Mouse (Mus musculus) C2C12 (cell line): ENCODE data around the gene Trpv4.

Experiments
- CTCF ChIP-seq: IDR thresholded peaks from one replicate; pipeline ENCODE4 v1.5.1; 2011; ENCODE audit not compliant: control insufficient read depth, insufficient read depth, insufficient read length
- FOSL1 ChIP-seq: IDR thresholded peaks from one replicate; pipeline ENCODE4 v1.8.0; 2011; ENCODE audit warnings: mild to moderate bottlenecking, low read length; ENCODE audit not compliant: poor library complexity, insufficient read depth, severe bottlenecking
- MAX ChIP-seq: IDR thresholded peaks from one replicate; pipeline ENCODE4 v1.6.1; 2011; ENCODE audit warnings: mild to moderate bottlenecking, control low read depth
- MYOD1 ChIP-seq: IDR thresholded peaks from one replicate; pipeline ENCODE4 v1.6.1; 2011; ENCODE audit warnings: low read depth; ENCODE audit not compliant: control insufficient read depth, insufficient read length
- MYOG ChIP-seq: IDR thresholded peaks from one replicate; pipeline ENCODE4 v1.6.1; 2011; ENCODE audit not compliant: control insufficient read depth, insufficient read length; ENCODE audit errors: extremely low read depth
- USF1 ChIP-seq: IDR thresholded peaks from one replicate; pipeline ENCODE4 v1.6.1; 2011; ENCODE audit warnings: low read depth, mild to moderate bottlenecking, control low read depth, moderate library complexity

GRCm38 (mm10) chr5:114611256-114611655 is 47.0 kb downstream of the Trpv4 start:
- TF ChIP-seq FOSL1 (no peak), CTCF (no peak), MYOG (no peak), USF1 (no peak), MAX (no peak), MYOD1 (no peak)
